Mouse (Mus musculus) left cerebral cortex, adult 18-20 months (tissue): ENCODE measurements at regions not wholly inside any gene's neighbourhood (a gene's known extent, or its start where the extent isn't known, plus 50 kb on each side); places are given as distances from the start of the nearest gene placed in this dataset.
A peak's percentile ranks its signal among the peaks of the same experiment; 100 is the strongest.

Source experiments
- DNase-seq, 2 experiments: peaks; one replicate each; pipeline ENCODE4 v3.0.0; 2021 to 2022; ENCODE audit warnings: low spot score in 2 of 2, mixed read lengths in 1 of 2

GRCm38 (mm10) chr14:68246966-68247365, 1047.1 kb downstream of the Synb start:
- no peak for DNase-seq

DNA sequence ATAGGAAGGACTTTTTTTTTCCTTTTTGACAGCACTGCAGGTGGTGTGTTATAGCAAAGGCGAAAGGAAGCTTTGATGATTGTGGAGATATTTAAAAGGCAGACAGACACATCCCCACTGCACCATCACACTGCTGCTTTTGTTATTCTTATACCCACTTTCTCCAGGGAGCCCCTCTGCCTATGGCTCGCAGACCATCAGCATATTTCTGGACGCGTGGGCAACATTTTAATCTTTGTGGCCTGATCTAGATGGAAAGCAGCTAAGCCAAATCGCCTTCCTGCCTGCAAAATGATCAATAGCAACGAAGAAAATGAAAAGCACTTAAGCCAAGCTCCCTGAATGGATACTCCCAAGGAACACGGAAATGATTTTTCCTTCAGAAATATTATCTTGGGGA, 1054.0 kb downstream of the Synb start:
- no peak for DNase-seq

GRCm38 (mm10) chr14:68224152-68224551, 1069.9 kb downstream of the Synb start:
- no peak for DNase-seq

DNA sequence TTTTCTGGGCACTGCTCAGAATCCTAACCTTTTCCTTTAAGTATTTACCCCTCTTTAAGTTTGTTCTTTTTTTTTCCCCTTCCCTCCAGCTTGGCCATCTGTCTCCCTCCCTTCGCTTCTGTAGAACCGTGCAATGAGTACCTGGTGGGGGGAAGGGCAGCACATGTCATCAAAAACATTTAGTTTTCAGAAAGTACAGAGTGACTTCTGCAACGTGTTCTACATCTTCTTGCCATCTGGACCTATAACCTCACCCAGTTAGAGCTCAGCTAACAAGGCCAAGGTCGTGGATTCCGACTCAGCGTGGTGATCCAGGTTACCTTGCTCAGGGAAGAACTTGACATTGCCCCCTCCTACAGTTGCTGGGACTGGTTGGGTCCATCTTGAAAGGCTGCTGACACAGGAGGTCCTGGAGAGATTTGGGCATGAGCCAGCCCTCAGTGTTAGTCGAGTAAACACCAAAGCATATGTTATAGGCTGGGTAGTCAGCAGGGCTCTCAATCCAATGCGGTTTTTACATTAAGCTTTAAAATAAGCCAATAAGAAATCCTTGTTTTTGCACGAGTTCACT, 1075.0 kb downstream of the Synb start:
- DNase-seq, result no peak

DNA sequence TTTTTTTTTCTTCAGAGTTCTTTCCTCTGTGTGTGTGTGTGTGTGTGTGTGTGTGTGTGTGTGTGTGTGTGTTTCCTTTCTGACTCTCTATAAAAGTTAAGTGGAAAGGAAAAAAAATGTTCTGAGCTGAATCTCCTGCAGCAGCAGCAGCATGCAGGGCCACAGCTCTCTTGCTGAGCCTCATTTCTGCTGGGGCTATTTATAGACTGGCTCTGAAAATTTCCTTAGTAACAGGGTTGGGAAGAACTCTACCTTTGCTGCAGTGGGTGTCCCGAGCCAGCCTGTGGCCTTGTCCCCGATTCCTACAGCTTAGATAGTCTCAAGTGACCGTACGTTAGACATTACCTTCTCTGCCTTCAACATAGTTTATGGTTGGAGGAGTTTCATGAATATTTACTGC, 1075.6 kb downstream of the Synb start:
- peak in 1 of 2 experiments; percentile 24 for DNase-seq

DNA sequence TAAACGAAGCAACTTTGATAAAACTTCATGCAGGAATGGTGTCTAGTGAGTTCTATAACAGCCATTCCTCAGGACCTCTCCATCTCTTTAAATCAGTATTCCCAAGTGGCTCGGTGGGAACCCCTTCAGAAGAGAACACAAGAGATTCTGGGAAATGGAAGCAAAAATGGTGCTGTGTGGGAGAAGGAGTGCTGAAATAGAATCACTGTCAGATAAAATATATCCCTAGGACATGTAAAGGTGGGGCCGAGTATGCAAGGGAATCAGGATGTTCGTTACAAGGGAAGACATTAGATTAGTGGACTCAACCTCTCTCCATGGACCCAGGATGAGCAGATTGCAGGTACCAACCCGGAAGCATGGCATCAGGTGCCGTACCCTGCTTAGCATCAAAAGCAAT, 1076.1 kb downstream of the Synb start:
- DNase-seq, result no peak

GRCm38 (mm10) chr14:68213879-68214278, 1080.2 kb downstream of the Synb start:
- no peak for DNase-seq

DNA sequence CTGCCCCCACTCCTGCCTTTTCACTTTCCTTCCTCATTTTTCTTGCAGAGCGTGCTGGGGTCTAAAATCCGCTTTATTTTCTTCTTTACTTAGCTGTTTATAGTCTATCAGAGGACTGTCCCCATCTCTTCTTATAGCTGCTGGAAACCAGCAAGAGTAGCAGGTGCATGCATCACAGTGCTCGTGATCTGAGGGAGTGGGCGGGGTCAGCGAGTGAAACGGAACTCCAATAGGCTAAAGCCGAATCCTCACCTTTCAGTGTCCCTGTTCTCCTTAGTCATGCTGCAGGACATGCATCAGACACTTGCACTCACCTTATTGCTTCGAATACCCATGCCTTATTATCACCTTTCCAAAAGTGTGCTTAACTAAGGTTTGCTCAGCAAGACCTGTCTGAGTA, 1095.3 kb downstream of the Synb start:
- DNase-seq, result no peak

GRCm38 (mm10) chr14:68197470-68197800, 1096.7 kb downstream of the Synb start:
- DNase-seq, result no peak

DNA sequence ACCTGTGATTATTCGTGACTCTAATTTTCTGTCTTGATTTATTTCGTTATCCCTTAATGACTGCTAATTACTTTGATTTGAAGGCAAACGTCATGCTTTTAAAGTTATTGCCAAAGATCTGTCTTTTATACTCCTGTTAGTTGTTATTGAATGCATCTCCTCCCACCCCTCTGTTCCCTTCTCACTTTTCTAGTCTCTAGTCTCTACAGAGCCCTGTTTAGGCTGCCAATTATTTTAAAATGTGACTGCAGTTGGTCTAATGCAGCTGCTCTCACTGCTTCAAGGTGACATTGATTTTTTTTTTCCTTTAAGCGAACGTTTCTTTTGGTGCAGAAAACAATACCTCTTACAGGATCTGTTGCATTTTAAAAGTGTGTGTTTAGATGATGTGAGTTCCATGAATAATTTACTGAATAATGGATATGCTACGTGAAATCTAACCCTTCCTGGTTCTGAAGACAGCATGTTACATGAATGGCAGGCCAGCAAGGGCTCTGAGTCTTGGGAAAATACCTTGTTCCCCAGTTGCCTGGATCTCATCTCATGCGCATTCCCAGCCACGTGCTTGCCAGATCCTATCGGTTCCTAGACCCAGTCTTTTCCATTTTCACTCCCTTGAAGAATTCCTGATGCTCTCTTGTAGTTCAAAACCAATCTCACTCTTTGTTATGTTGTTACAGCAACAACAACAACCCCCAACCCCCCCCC, 1097.2 kb downstream of the Synb start:
- DNase-seq, result no peak

GRCm38 (mm10) chr14:68196201-68196600, 1097.9 kb downstream of the Synb start:
- DNase-seq, result no peak

- no peak for DNase-seq
These were observed 1104.2 kb downstream of the Synb start for GRCm38 (mm10) chr14:68189876-68190275.

DNA sequence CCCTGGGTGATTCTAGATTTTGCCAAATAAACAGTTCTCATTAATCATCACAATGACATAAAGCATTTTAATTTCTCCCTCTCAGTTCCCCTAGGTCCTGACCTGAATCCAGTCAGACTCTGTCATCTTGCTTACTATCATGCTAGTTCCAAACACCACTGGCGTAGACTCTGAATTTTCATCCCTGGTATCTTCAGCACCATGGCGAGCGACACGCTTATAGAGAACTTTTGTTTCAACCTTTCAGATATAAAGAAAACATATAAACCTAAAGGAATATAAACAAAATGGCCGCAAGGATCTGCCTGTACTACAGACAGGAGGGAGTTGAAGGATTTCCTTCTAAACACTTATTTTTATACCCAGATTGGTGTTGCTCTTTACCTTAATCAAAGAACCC, 1105.8 kb downstream of the Synb start:
- no peak for DNase-seq

- no peak for DNase-seq
These were observed 1111.5 kb downstream of the Synb start for GRCm38 (mm10) chr14:68182606-68183005.

DNA sequence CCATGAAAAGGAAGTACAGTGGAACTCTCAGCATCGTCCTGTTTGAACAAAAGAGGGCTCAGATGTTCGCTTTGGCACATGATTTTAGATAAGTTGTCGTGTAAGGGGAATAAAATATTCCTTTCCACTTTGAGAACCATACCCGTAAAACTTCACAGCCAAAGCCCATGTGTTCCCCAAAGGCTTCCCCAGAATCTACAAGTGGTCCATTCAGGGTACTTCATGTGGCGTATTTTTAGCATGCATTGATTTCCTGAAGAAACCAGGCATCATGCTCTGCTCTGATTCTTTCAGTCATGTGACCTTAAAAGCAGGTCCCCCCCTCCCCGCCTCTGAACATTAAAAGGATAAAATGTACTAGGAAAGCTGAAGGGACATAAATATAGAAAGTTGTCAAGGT, 1112.9 kb downstream of the Synb start:
- DNase-seq, result no peak
